In the genomic region with DNA sequence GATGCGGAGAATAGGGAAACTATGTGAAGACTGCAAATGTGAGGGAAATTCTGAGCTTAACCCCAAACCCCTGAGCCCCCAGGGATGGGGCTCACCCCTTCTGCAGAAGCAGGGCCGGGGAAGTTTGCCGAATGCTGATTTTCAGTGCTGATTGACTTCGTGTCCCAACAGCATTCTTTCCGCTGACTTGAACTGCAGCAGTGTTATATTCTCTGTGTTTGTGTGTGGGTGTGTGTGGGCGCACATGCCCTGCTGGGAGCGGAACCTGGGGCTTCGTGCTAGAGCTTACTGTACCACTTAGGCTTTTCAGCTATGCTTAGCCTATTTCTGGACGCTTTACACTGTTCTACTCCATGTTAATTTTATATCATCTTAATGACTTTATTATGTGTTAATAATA, we compare ENCODE assay signal across 24 mouse cellular contexts. TPM values are rescaled to one million over a fixed set of nuclear protein-coding genes. Genes with fewer than 3 reads are reported as not detected.
A peak's percentile ranks its signal among the peaks of the same experiment; 100 is the strongest.
DNase-seq lines count a peak whose midpoint lies in the region; ATAC-seq and TF ChIP-seq lines count a peak whose summit lies in the region.
"Had no signal": no experiment of that assay in that cellular context is flagged by ENCODE, and none has a peak within 500 bp of the region (broad histone marks: within the 10 kb centered on the region; RNA-seq: fewer than 3 reads in every experiment).

No protein-coding gene starts in this region.

- H3K9me3 ChIP-seq in embryonic facial prominence, embryonic 12.5 days: no peaks in the 10 kb centered on the region
- H3K9me3 ChIP-seq in embryonic facial prominence, embryonic 10.5 days: no peaks in the 10 kb centered on the region
- H3K9me3 ChIP-seq: embryonic facial prominence, embryonic 15.5 days; hindbrain, embryonic 12.5 days; neural tube, embryonic 13.5 days had no signal

- no peak overlapping the region for H3K4me3 ChIP-seq in embryonic facial prominence, embryonic 12.5 days
- H3K4me3 ChIP-seq in embryonic facial prominence, embryonic 10.5 days: no peak overlapping the region
- H3K4me3 ChIP-seq in layer of hippocampus, adult 2 months: no peak overlapping the region
- H3K4me3 ChIP-seq: embryonic facial prominence, embryonic 15.5 days; hindbrain, embryonic 12.5 days; neural tube, embryonic 13.5 days had no signal

- peaks cover 58% of the 10 kb centered on the region for H3K36me3 ChIP-seq in embryonic facial prominence, embryonic 12.5 days
- H3K36me3 ChIP-seq in embryonic facial prominence, embryonic 10.5 days (replicated peaks): peaks cover 80% of the 10 kb centered on the region

- no peaks in the 10 kb centered on the region for H3K27me3 ChIP-seq in embryonic facial prominence, embryonic 12.5 days
- no peaks in the 10 kb centered on the region for H3K27me3 ChIP-seq in embryonic facial prominence, embryonic 10.5 days (replicated peaks; ENCODE audit: low read depth, poor library complexity, severe bottlenecking)
- H3K27me3 ChIP-seq: embryonic facial prominence, embryonic 15.5 days; hindbrain, embryonic 12.5 days; neural tube, embryonic 13.5 days had no signal

- no peak for TF ChIP-seq CTCF in layer of hippocampus, adult 2 months (conservative IDR thresholded peaks at IDR 0.05)

- peaks cover 11% of the 10 kb centered on the region; the same call in 1 of the 2 replicates for H3K4me1 ChIP-seq in embryonic facial prominence, embryonic 12.5 days
- H3K4me1 ChIP-seq in embryonic facial prominence, embryonic 10.5 days: no peaks in the 10 kb centered on the region
- H3K4me1 ChIP-seq: hindbrain, embryonic 12.5 days had no signal

- WGBS in embryonic facial prominence, embryonic 12.5 days: 90% methylated on average over 9 of the region's 9 CpGs
- WGBS in embryonic facial prominence, embryonic 10.5 days: 89% methylated on average over 9 of the region's 9 CpGs

- no peak for ATAC-seq in embryonic facial prominence, embryonic 12.5 days (ENCODE audit: insufficient number of reproducible peaks, insufficient read depth, low FRiP score, low TSS enrichment)
- ATAC-seq in activated CD4-positive, CD25-positive, alpha-beta regulatory T cell, adult 4 months: no peak

- H3K4me2 ChIP-seq in embryonic facial prominence, embryonic 12.5 days (replicated peaks): no peak overlapping the region
- H3K4me2 ChIP-seq: embryonic facial prominence, embryonic 15.5 days; hindbrain, embryonic 12.5 days; liver, embryonic 11.5 days; lung, embryonic 14.5 days; midbrain, embryonic 11.5 days; neural tube, embryonic 13.5 days had no signal

- DNase-seq in embryonic facial prominence, embryonic 10.5 days (ENCODE audit: low spot score): no peak
- peak; percentile 49 to 50 for DNase-seq in layer of hippocampus, adult 2 months (ENCODE audit: low spot score in 2 of 2)
- DNase-seq in layer of hippocampus, postnatal 14 days (ENCODE audit: low spot score in 2 of 2): no peak
- DNase-seq in right cerebral cortex, adult 2 months (ENCODE audit: low spot score in 2 of 2): peak; percentile 69 to 70
- DNase-seq in right cerebral cortex, postnatal 4 days: no peak
- DNase-seq in lung, postnatal 14 days: no peak

- 0 out of 2 replicates have a peak overlapping the region, but pooled peaks have one; percentile 41 for H3K27ac ChIP-seq in embryonic facial prominence, embryonic 12.5 days
- no peak overlapping the region for H3K27ac ChIP-seq in embryonic facial prominence, embryonic 10.5 days (replicated peaks)
- peak overlapping the region; percentile 62; the same call in 1 of the 2 replicates for H3K27ac ChIP-seq in layer of hippocampus, adult 2 months
- H3K27ac ChIP-seq: embryonic facial prominence, embryonic 15.5 days; hindbrain, embryonic 12.5 days; kidney, postnatal 0 days; macrophage; neural tube, embryonic 13.5 days had no signal

- H3K9ac ChIP-seq in embryonic facial prominence, embryonic 12.5 days: no peak overlapping the region
- H3K9ac ChIP-seq: embryonic facial prominence, embryonic 15.5 days; lung, embryonic 14.5 days; neural tube, embryonic 13.5 days had no signal

RNA-seq across cellular contexts. Expression of gene Wdr66, which starts 15.5 kb away (rescaled TPM):
- 5.6 and 6.4 TPM in 2 replicates for polyA plus RNA-seq in embryonic facial prominence, embryonic 12.5 days (2016; fragmentation: Nextera tagmentation; extraction: Ambion mirVana)
- 4.3 and 4.5 TPM in 2 replicates for polyA plus RNA-seq in embryonic facial prominence, embryonic 10.5 days (2016; fragmentation: Nextera tagmentation; extraction: Ambion mirVana)
- 1 to 10 TPM; 4.5 to 5.6 TPM for total RNA-seq in layer of hippocampus, adult 2 months (2021)
- 1 to 10 TPM; 3.7 to 5.4 TPM for total RNA-seq in layer of hippocampus, postnatal 14 days (2021)
- polyA plus RNA-seq in activated CD4-positive, CD25-positive, alpha-beta regulatory T cell, adult 4 months (2017; shearing (Covaris generic)): 1 to 10 TPM in 1 of 2 experiments, under 1 TPM in 1; 0.54 to 1.4 TPM
- total RNA-seq: monocyte, adult 5-6 weeks had no signal

RNA-seq across cellular contexts. Expression of gene Hpd, which starts 53.9 kb away (rescaled TPM):
- polyA plus RNA-seq in embryonic facial prominence, embryonic 12.5 days (2016; fragmentation: Nextera tagmentation; extraction: Ambion mirVana): not detected in 2 replicates
- not detected in 2 replicates for polyA plus RNA-seq in embryonic facial prominence, embryonic 10.5 days (2016; fragmentation: Nextera tagmentation; extraction: Ambion mirVana)
- not detected for total RNA-seq in layer of hippocampus, adult 2 months (2021)
- total RNA-seq in layer of hippocampus, postnatal 14 days (2021): not detected
- not detected for polyA plus RNA-seq in activated CD4-positive, CD25-positive, alpha-beta regulatory T cell, adult 4 months (2017; shearing (Covaris generic))
- total RNA-seq: gastrocnemius, postnatal 25 days; left cerebral cortex, adult 8-10 months; MEL; monocyte, adult 5-6 weeks had no signal
- polyA plus RNA-seq: CD4-positive, CD25-positive, alpha-beta regulatory T cell, adult 4 months; embryonic facial prominence, embryonic 15.5 days; frontal cortex, adult 2 months; heart, postnatal 0 days; hindbrain, embryonic 12.5 days; lung, embryonic 14.5 days; macrophage; midbrain, embryonic 11.5 days; neural tube, embryonic 13.5 days; stomach, embryonic 14.5 days had no signal

Comparison
In these comparisons a context has a peak if more than half of its experiments do, and no peak if none do; other contexts are left out.
1. DNase-seq: peak in layer of hippocampus, adult 2 months (2 of 2) and right cerebral cortex, adult 2 months (2 of 2); none in embryonic facial prominence, embryonic 10.5 days (single experiment), layer of hippocampus, postnatal 14 days (0 of 2), right cerebral cortex, postnatal 4 days (single experiment) and lung, postnatal 14 days (single experiment).